Mouse (Mus musculus) adrenal gland, postnatal 36 days (tissue): ENCODE measurements around the gene Mast4. TPM values are rescaled to one million over a fixed set of nuclear protein-coding genes. Genes with fewer than 3 reads are reported as not detected.

Experiments used
- DNase-seq, 2 experiments: peaks; one replicate each; pipeline ENCODE4 v3.0.0; 2021; ENCODE audit warnings: mixed read lengths in 1 of 2
- total RNA-seq, 2 experiments: library from RNA; stranded (reverse); gene quantifications; 2 replicates each; pipeline ENCODE4 v1.2.3; 2021

Mast4 gene
- total RNA-seq, 2 experiments from 2014 or later = 62.9 to 90.1 TPM

DNA sequence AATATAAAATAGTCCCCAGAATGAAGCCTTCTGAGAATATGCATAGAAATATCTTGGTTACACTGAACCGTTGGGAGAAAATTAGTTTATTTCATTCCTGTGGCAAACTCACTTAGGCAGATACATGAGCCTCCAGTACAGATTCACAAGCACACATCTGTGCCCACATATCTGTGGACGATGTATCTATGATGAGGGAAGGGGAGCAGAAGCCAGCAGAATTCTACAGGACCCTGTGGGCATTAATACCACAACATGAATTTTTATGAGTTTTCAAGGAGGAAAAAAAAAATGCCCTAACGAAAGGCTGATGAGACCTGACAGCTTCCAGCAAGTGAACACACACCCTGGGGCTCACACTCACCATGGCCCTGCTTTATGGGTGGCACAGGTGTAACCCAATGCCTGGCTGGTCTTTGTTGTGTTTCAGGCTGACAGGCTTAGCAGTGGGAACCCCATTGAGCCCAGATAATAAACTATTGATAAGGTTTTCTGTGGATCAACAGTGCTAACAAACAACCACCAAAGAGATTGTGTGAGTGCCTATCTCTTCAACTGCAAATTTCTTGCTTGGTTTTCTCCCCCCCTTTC, 17.4 kb downstream of the Mast4 start:
- no peak for DNase-seq

DNA sequence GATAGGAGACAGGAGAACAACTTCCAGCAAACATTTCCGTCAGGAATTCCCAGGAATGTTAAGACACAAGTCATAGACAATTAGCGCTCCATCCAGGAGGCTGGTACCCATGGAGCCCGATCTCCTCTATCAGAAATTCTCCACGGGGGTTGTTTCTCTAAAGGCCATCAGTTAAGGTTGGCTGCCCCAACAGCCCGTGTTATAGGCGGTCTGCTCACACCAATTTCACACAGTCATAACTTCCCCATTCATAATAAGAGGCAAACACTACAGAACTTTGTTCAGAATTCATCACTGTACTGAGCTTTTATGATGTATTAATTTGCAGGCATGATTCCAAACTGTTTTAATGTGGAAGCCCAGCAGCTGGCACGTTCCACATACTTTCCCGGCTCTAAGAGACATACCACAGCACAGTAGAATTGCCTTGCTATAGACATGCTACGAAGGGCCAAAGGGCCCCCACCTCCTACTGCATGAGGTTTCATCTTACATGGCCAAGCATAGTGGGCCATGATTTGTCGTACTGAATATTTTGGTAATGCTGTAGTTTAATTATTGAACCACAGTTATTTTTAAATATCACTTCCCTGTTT, 19.1 kb downstream of the Mast4 start:
- DNase-seq = no peak

- no peak for DNase-seq
Observed at GRCm38 (mm10) chr13:103308296-103308695, 26.0 kb downstream of the Mast4 start.

GRCm38 (mm10) chr13:103303826-103304225, 30.5 kb downstream of the Mast4 start:
- DNase-seq = no peak

- no peak for DNase-seq
Observed at GRCm38 (mm10) chr13:103302508-103302907, 31.8 kb downstream of the Mast4 start.

DNA sequence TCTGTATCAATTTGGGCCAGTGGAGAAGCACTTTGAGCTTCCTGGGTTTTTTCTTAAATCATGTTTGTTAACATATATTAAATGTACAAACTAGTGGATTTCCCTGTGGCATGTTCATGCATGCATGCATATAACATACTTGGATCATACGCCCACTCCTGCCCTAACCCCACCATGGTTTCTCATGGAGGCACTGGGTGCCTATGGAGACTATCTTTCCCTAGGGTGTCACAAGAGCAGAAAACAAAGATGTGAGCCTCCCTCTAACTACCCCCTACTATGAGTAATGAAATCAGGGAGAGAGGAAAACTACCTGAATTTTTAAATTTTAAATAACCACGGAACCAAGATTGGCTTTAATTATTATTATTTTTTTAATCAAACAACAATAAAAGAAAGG, 32.2 kb downstream of the Mast4 start:
- DNase-seq = no peak

DNA sequence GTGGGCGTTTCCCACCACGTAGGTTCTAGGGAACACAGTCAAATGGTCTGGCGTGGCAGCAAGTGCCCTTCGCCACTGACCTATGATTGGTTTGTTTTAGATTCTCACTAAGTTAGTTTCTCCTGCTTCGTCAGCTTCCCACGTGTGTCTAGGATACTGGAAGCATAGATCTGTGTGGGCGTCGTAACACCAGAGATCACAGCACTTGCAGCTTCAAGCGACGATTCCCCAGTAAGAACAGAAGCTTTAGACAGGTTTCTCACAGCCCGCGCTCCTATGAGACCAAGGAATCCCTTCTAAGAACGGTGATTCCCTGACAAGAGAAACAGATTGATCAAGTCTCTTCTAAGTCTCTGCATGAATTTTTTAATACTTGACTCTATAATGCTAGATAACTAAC, 39.9 kb downstream of the Mast4 start:
- no peak for DNase-seq

GRCm38 (mm10) chr13:103293121-103293520, 41.2 kb downstream of the Mast4 start:
- no peak for DNase-seq

GRCm38 (mm10) chr13:103291098-103291497, 43.2 kb downstream of the Mast4 start:
- DNase-seq = no peak

DNA sequence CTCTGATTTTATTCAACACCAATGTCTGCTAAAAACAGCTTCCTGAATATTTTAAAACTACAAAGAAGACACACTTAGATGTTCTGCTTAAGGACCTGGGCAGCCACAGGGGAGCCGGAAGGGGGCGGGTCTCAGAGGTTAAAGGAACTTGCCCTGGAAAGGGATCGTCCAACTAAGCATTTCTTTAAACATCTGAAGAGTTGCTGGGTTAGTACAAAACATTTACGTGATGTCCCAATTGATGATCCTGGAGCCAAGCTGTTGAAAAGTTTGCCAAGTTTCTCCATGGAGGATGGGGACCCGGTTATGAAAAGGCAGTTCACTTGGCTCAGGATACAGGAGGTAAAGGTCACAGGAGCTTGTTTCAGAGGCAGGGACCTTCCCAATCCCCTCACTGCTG, 48.5 kb downstream of the Mast4 start:
- peak in 1 of 2 experiments; percentile 27 for DNase-seq

GRCm38 (mm10) chr13:103285036-103285435, 49.3 kb downstream of the Mast4 start:
- DNase-seq = no peak

- peak in 1 of 2 experiments; percentile 18 for DNase-seq
Observed at GRCm38 (mm10) chr13:103270856-103271391, 63.4 kb downstream of the Mast4 start.

GRCm38 (mm10) chr13:103262707-103263106, 71.6 kb downstream of the Mast4 start:
- DNase-seq = no peak

DNA sequence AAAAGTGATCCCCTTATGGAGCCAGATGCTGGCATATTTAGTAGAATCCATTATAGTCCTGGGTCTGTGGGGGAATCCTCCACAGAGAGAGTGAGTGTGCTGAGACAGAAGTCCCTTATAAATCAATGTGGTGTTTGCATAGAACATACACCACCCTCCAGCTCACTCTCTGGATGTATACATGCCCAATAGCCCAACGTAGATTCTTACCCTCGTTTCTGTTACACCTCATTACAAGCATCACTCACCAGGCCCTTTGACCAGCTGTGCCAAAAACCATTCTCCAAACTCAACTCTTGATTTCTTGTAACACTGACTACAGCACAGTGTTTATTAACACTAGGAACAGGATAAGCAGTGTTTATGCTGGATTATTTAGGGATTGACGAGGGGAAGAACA, 72.2 kb downstream of the Mast4 start:
- no peak for DNase-seq

GRCm38 (mm10) chr13:103260414-103260813, 73.9 kb downstream of the Mast4 start:
- DNase-seq = peak; percentile 14 to 37

DNA sequence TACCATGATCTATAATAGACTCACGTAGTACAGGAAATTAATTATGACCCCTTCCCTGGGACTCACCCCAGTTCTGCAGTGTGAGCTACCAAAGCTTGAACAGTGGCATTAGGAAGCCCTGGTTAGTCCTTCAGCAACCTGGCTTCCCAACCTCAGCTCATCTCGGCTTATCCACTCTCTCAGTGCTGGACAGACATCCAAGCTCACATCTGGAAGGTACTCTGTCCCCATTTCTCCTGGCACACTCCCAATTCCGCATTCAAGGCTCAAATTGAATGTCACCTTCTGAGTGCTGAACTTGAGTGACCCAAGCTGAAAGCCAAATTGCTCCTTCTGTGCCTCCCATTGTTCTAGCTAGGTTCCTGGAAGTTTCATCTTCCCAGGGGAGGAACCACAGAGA, 76.2 kb downstream of the Mast4 start:
- DNase-seq = peak in 1 of 2 experiments; percentile 13

GRCm38 (mm10) chr13:103254861-103255260, 79.4 kb downstream of the Mast4 start:
- no peak for DNase-seq

DNA sequence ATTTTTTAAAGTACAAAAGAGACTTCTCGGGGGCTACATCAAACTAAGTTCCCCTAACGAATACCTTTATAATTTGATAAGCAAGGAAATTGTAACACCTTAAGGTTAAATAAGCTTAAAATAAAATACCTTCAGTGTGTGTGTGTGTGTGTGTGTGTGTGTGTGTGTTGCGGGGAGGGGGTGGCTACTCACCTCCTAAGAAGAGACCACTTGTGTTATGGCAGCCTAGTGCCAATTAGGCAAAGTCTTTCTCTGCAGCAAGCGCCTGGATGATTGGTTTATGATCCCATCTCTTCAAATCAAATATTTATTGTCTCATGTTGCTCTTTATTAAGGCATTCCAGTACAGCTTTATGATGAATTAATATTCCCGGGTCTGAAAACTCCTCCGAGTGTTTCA, 81.2 kb downstream of the Mast4 start:
- DNase-seq = no peak

GRCm38 (mm10) chr13:103248102-103249054, 85.9 kb downstream of the Mast4 start:
- no peak for DNase-seq

DNA sequence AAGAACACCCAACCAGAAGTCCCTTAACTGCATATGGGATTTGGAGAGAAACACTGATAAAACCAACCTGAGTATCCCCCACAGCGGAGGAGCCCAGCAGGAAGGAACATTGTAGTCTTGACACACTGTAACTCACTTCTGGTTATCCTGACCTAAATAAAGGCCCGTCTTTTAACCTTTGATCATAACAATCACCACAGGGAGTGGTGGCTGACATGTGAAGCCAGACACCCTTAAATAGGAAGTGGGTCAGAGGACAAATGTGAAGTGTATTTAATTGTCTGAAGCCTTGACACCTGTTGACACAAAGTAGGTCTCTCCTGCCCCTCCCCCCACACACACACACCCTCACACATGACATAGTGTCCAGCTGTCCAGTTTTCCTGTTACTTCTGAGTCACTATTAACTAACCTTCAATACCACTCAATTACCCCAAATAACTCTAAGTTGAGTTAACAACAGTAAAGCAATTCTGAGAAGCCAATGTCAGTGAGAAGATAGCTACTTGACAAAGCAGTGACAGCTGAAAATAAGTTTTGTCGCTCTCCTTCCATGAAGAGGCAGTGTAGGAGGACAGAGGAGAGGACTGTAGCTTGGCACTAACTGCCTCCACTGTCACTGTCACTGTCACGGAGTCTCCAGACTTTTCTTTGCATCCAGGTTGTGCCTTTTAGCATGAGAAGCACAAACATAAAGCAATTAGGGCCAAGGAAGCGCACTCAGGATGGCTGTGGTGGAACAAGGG, 87.2 kb downstream of the Mast4 start:
- DNase-seq = no peak

DNA sequence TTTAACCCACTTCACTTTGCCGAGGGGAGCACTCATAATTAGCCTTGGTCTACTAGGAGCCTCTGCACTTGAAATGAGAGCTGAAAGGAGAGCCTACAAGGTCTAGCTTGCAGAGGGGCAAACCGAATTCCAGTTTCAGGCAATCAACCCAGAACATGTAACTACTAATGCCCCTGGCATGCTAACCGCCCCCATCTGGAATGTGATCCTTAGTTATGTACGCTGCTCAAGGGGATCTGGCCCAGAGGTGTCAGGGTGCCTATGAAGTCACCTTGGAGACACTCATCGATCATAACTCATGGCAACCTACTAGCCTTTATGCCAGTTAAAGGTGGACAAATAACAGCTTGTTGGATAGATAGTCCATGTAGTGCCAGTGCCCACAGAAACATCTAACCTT, 88.9 kb downstream of the Mast4 start:
- DNase-seq = no peak

GRCm38 (mm10) chr13:103244053-103244452, 90.2 kb downstream of the Mast4 start:
- no peak for DNase-seq
